Mouse (Mus musculus) embryonic facial prominence, embryonic 10.5 days (tissue): Measurements from ENCODE around the gene Gfm2. TPM values are rescaled to one million over a fixed set of nuclear protein-coding genes. Genes with fewer than 3 reads are reported as not detected.
"Not testable (repeated sequence)": the region's sequence is repeated elsewhere in the genome, so short reads cannot be mapped to it uniquely, and the experiment has no call there.

ENCODE experiments used
- DNase-seq: peaks from one replicate; pipeline ENCODE4 v3.0.0-alpha.2; 2017; ENCODE audit warnings: low spot score
- H3K27ac ChIP-seq: fragments of 300-500 bp; sonication (generic); replicated peaks from 2 replicates; pipeline ENCODE4 v1.5.1; 2016; ENCODE audit warnings: mild to moderate bottlenecking
- H3K27me3 ChIP-seq: fragments of 300-500 bp; sonication (generic); replicated peaks from 2 replicates; pipeline ENCODE4 v1.6.1; 2016; ENCODE audit warnings: low read depth, mild to moderate bottlenecking; ENCODE audit not compliant: poor library complexity, severe bottlenecking
- H3K36me3 ChIP-seq: fragments of 300-500 bp; sonication (generic); replicated peaks from 2 replicates; pipeline ENCODE4 v1.6.1; 2016; ENCODE audit warnings: mild to moderate bottlenecking, moderate library complexity
- H3K4me1 ChIP-seq: fragments of 300-500 bp; sonication (generic); 2 replicates; pipeline ENCODE4 v1.6.1; 2016
- H3K4me3 ChIP-seq: fragments of 300-500 bp; sonication (generic); 2 replicates; pipeline ENCODE4 v1.5.1; 2016; ENCODE audit warnings: mild to moderate bottlenecking, moderate library complexity
- H3K9me3 ChIP-seq: fragments of 300-500 bp; sonication (generic); 2 replicates; pipeline ENCODE4 v1.6.1; 2016; ENCODE audit warnings: mild to moderate bottlenecking
- WGBS: fragments of 180-500 bp; shearing (Covaris S2); methylation state at CpG from one replicate; pipeline ENCODE4 v1.1.7; 2016; 5-methylcytosine and 5-hydroxymethylcytosine counted together
- polyA plus RNA-seq: library from polyadenylated mRNA; unstranded; fragments of >200 nt; fragmentation: Nextera tagmentation; extraction: Ambion mirVana; gene quantifications from 2 replicates; pipeline ENCODE4 v1.2.1, GENCODE M21; 2016

Gene Gfm2
- polyA plus RNA-seq: 40.9 and 43.5 TPM in 2 replicates

- Histone ChIP-seq H3K36me3 (peaks cover 40% of the 10 kb centered on the region), H3K4me1 (peaks cover 10% of the 10 kb centered on the region), H3K27me3 (no peaks in the 10 kb centered on the region), H3K9me3 (no peaks in the 10 kb centered on the region), H3K4me3 (peak within 1 kb of the TSS; percentile 79), H3K27ac (peak within 1 kb of the TSS; percentile 88)
- peak; percentile 91 for DNase-seq
- under 1% methylated on average over 57 of the region's 57 CpGs for WGBS
These were observed at the start of gene Gfm2, which contains the start of gene Nsa2 for GRCm38 (mm10) chr13:97137466-97138400. Gene Gfm2 (plus strand): TSS chr13:97137937. Gene Nsa2 (minus strand): TSS chr13:97137937.

- WGBS: 71% methylated on average over 3 of the region's 3 CpGs
- Histone ChIP-seq H3K4me1 (no peaks in the 10 kb centered on the region), H3K36me3 (no peaks in the 10 kb centered on the region)
These were observed 49.6 kb upstream of the Gfm2 start for GRCm38 (mm10) chr13:97088183-97088582.

GRCm38 (mm10) chr13:97095726-97096125 is 42.0 kb upstream of the Gfm2 start:
- Histone ChIP-seq H3K4me3 (no peak overlapping the region), H3K9me3 (no peaks in the 10 kb centered on the region), H3K27me3 (no peaks in the 10 kb centered on the region), H3K27ac (no peak overlapping the region), H3K36me3 (peaks cover 10% of the 10 kb centered on the region), H3K4me1 (no peaks in the 10 kb centered on the region)
- no peak for DNase-seq
- 85% methylated on average over 4 of the region's 4 CpGs for WGBS

More at GRCm38 (mm10) chr13:97088183-97088582, 49.6 kb upstream of the Gfm2 start:
- DNase-seq: no peak
- no peak overlapping the region for H3K4me3 ChIP-seq
- H3K27ac ChIP-seq: no peak overlapping the region
- no peaks in the 10 kb centered on the region for H3K9me3 ChIP-seq
- no peaks in the 10 kb centered on the region for H3K27me3 ChIP-seq

- no peaks in the 10 kb centered on the region for H3K4me1 ChIP-seq
- H3K9me3 ChIP-seq: no peaks in the 10 kb centered on the region
- 0 out of 2 replicates have a peak, but pooled peaks cover 6% of the 10 kb centered on the region for H3K36me3 ChIP-seq
- 84% methylated on average over 22 of the region's 22 CpGs for WGBS
- DNase-seq: peak; percentile 51
- no peak within 1 kb of the TSS for H3K4me3 ChIP-seq
- H3K27me3 ChIP-seq: no peaks in the 10 kb centered on the region
- H3K27ac ChIP-seq: no peak within 1 kb of the TSS
These were observed 38.4 kb upstream of the Gfm2 start, which contains the start of gene Gm6169 for GRCm38 (mm10) chr13:97099187-97099852. Gene Gm6169 (minus strand): TSS chr13:97099237.

GRCm38 (mm10) chr13:97104996-97105395 is 32.7 kb upstream of the Gfm2 start:
- Histone ChIP-seq H3K4me3 (no peak overlapping the region), H3K9me3 (no peaks in the 10 kb centered on the region), H3K4me1 (no peaks in the 10 kb centered on the region), H3K27me3 (no peaks in the 10 kb centered on the region), H3K27ac (no peak overlapping the region), H3K36me3 (peaks cover 8% of the 10 kb centered on the region)
- no peak for DNase-seq
- 68% methylated on average over 7 of the region's 7 CpGs for WGBS

- not testable (repeated sequence) for H3K27me3 ChIP-seq, H3K27ac ChIP-seq, H3K4me3 ChIP-seq, H3K9me3 ChIP-seq, DNase-seq, H3K4me1 ChIP-seq
- peaks cover 21% of the 10 kb centered on the region for H3K36me3 ChIP-seq
- WGBS: 89% methylated on average over 4 of the region's 4 CpGs
These were observed 30.0 kb upstream of the Gfm2 start for GRCm38 (mm10) chr13:97107721-97108120.

GRCm38 (mm10) chr13:97109046-97109445 is 28.7 kb upstream of the Gfm2 start:
- Histone ChIP-seq H3K4me3 (no peak overlapping the region), H3K4me1 (no peaks in the 10 kb centered on the region), H3K27ac (no peak overlapping the region), H3K27me3 (no peaks in the 10 kb centered on the region), H3K36me3 (peaks cover 27% of the 10 kb centered on the region), H3K9me3 (no peaks in the 10 kb centered on the region)
- WGBS: 85% methylated on average over 4 of the region's 4 CpGs
- DNase-seq: no peak

GRCm38 (mm10) chr13:97121341-97121740 is 16.4 kb upstream of the Gfm2 start:
- Histone ChIP-seq H3K27ac (no peak overlapping the region), H3K4me1 (no peaks in the 10 kb centered on the region), H3K27me3 (no peaks in the 10 kb centered on the region), H3K4me3 (no peak overlapping the region), H3K9me3 (no peaks in the 10 kb centered on the region), H3K36me3 (peaks cover 49% of the 10 kb centered on the region)
- WGBS: 82% methylated on average over 3 of the region's 3 CpGs
- no peak for DNase-seq

GRCm38 (mm10) chr13:97129654-97130053 is 8.1 kb upstream of the Gfm2 start:
- H3K36me3 ChIP-seq: peaks cover 50% of the 10 kb centered on the region
- H3K27ac ChIP-seq, DNase-seq, H3K4me1 ChIP-seq, H3K27me3 ChIP-seq, H3K9me3 ChIP-seq, H3K4me3 ChIP-seq: not testable (repeated sequence)
- WGBS: 87% methylated on average over 4 of the region's 4 CpGs

- H3K4me3 ChIP-seq, H3K27me3 ChIP-seq, DNase-seq, H3K4me1 ChIP-seq, H3K9me3 ChIP-seq, H3K27ac ChIP-seq: not testable (repeated sequence)
- WGBS: no CpG with 5 or more reads among the region's 2 CpGs
- H3K36me3 ChIP-seq: peaks cover 53% of the 10 kb centered on the region
These were observed 7.3 kb upstream of the Gfm2 start for GRCm38 (mm10) chr13:97130413-97130812.

GRCm38 (mm10) chr13:97138404-97138931 is 731 bp downstream of the Gfm2 start:
- H3K36me3 ChIP-seq: peaks cover 40% of the 10 kb centered on the region
- not testable (repeated sequence) for DNase-seq, H3K9me3 ChIP-seq, H3K27me3 ChIP-seq, H3K4me1 ChIP-seq
- peak overlapping the region; percentile 79 for H3K4me3 ChIP-seq
- peak overlapping the region; percentile 88 for H3K27ac ChIP-seq
- 37% methylated on average over 8 of the region's 8 CpGs for whole genome bisulfite sequencing

GRCm38 (mm10) chr13:97142321-97142720 is 4.6 kb downstream of the Gfm2 start:
- H3K4me1 ChIP-seq: peaks cover 5% of the 10 kb centered on the region
- no peak overlapping the region for H3K27ac ChIP-seq
- DNase-seq: no peak
- no peaks in the 10 kb centered on the region for H3K9me3 ChIP-seq
- H3K36me3 ChIP-seq: peaks cover 42% of the 10 kb centered on the region
- 83% methylated on average over 7 of the region's 7 CpGs for WGBS
- H3K4me3 ChIP-seq: no peak overlapping the region
- H3K27me3 ChIP-seq: no peaks in the 10 kb centered on the region
